Mouse (Mus musculus): ENCODE measurements around the gene Ube2o.

- TF ChIP-seq CTCF (IDR thresholded peaks at IDR 0.05; ENCODE audit: borderline replicate concordance, insufficient read depth, low read length) (no peak), POLR2A (IDR thresholded peaks at IDR 0.05; ENCODE audit: low read depth, low read length) (no peak)
Observed at GRCm38 (mm10) chr11:116602043-116602442, 20.8 kb upstream of the Ube2o start.

Data from embryonic fibroblast, embryonic 13.5 days (primary cell).